Mouse (Mus musculus): Measurements from ENCODE around the gene Dusp10.

DNA sequence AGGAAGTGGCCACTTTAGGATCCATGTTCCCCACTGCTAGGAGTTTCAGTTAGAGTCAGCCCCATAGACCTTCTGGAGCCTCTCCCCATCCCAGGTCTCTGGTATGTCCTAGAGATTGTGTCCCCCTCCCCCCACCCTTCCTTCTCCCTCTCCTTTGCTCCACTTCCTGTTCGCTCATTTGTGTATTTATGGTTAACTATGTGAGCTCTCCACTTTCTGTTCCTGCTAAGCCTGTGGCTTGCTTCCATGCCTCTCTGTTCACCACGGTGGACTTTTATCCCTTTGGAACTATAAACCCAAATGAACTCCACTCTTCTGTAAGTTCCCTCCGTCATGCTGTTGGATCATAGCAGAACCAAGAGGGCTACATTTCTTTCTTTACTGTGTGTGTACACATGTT is 13.9 kb downstream of the Dusp10 start:
- TF ChIP-seq POLR2A (IDR thresholded peaks at IDR 0.05; ENCODE audit: insufficient read length, low read depth): no peak
- no peak for TF ChIP-seq TCF12 (IDR thresholded peaks at IDR 0.05; ENCODE audit: insufficient read depth, poor library complexity, severe bottlenecking)
- TF ChIP-seq CEBPB (IDR thresholded peaks at IDR 0.05; ENCODE audit: insufficient read depth, poor library complexity, severe bottlenecking): no peak
- no peak for TF ChIP-seq POLR2AphosphoS2 (IDR thresholded peaks at IDR 0.05; ENCODE audit: insufficient read length, low read depth)
- no peak for TF ChIP-seq MYOD1 (IDR thresholded peaks at IDR 0.05; ENCODE audit: control insufficient read depth in 1 of 3, insufficient read length in 2 of 3, low read depth in 2 of 3)
- TF ChIP-seq REST (IDR thresholded peaks at IDR 0.05; ENCODE audit: insufficient read depth, insufficient read length): no peak
- no peak for TF ChIP-seq MAX (IDR thresholded peaks at IDR 0.05; ENCODE audit: low read depth)
- no peak for TF ChIP-seq USF1 (IDR thresholded peaks at IDR 0.05; ENCODE audit: low read depth)
- TF ChIP-seq E2F4 (IDR thresholded peaks at IDR 0.05; ENCODE audit: insufficient read depth): no peak

All from myocyte (in vitro differentiated cells).